ENCODE assay signal across 7 mouse cellular contexts in genomic region chr15:88774630-88775029, GRCm38 (mm10). TPM values are rescaled to one million over a fixed set of nuclear protein-coding genes. Genes with fewer than 3 reads are reported as not detected.
DNase-seq lines count a peak whose midpoint lies in the region; ATAC-seq and TF ChIP-seq lines count a peak whose summit lies in the region.
"Not testable (repeated sequence)": the region's sequence is repeated elsewhere in the genome, so short reads cannot be mapped to it uniquely, and the experiment has no call there.

No protein-coding gene starts in this region.

- peak; percentile 37 for TF ChIP-seq CTCF in Patski (IDR thresholded peaks at IDR 0.05)
- peak; percentile 44 for TF ChIP-seq CTCF in heart, adult 2 months (IDR thresholded peaks at IDR 0.05)
- peak; percentile 55 for TF ChIP-seq CTCF in layer of hippocampus, adult 2 months (conservative IDR thresholded peaks at IDR 0.05)
- TF ChIP-seq CTCF in liver, embryonic 14.5 days (IDR thresholded peaks at IDR 0.05; ENCODE audit: low read depth), result peak; percentile 27; the same call in 1 of the 2 replicates
- TF ChIP-seq CTCF in stomach, postnatal 0 days (IDR thresholded peaks at IDR 0.05; ENCODE audit: low read depth), result peak; percentile 14; the same call in 1 of the 2 replicates

- not testable (repeated sequence) for TF ChIP-seq EP300 in heart, adult 2 months (IDR thresholded peaks at IDR 0.05; ENCODE audit: insufficient read depth, low read depth, low read length); liver, embryonic 14.5 days (IDR thresholded peaks at IDR 0.05; ENCODE audit: low read depth); stomach, postnatal 0 days (optimal IDR thresholded peaks at IDR 0.05)

- WGBS in heart, adult 2 months, result 90% methylated on average over 5 of the region's 5 CpGs
- WGBS in liver, embryonic 14.5 days (ENCODE audit: insufficient replicate concordance), result 80% methylated on average over 5 of the region's 5 CpGs
- 93% methylated on average over 5 of the region's 5 CpGs for WGBS in midbrain, embryonic 11.5 days
- 98% methylated on average over 4 of the region's 5 CpGs for WGBS in stomach, postnatal 0 days

- H3K79me2 ChIP-seq in heart, adult 2 months (replicated peaks; ENCODE audit: control insufficient read depth, insufficient read depth, low read length), result not testable (repeated sequence)

- intact Hi-C loops in heart, adult 2 months (cut with DNase I), result not testable (repeated sequence)

- CTCF ChIA-PET in Patski (lab: Charles Lee), result interaction anchor here (0.8 kb wide), 1 partner anchor 22 kb away, joined by 3 read pairs; no protein-coding TSS in a partner anchor

- in situ Hi-C loops in ES-E14 (cut with MboI; ENCODE audit: low sequenced_read_pairs in 2 of 2, unreplicated experiment in 2 of 2); Patski (cut with MboI; ENCODE audit: low pct_unique_long_range_greater_than_20kb): not testable (repeated sequence)

- not testable (repeated sequence) for H3K4me3 ChIP-seq in ES-E14 (ENCODE audit: insufficient read depth in 1 of 2, low read depth in 1 of 2, low read length in 2 of 2, poor library complexity in 1 of 2, severe bottlenecking in 1 of 2); heart, adult 2 months; layer of hippocampus, adult 2 months; liver, embryonic 14.5 days (ENCODE audit: insufficient read depth in 1 of 2, low read depth in 2 of 2, low read length in 2 of 2); midbrain, embryonic 11.5 days (ENCODE audit: low read depth, low read length); stomach, postnatal 0 days (ENCODE audit: low read depth, low read length)

- not testable (repeated sequence) for DNase-seq in ES-E14 (ENCODE audit: low read depth, low spot score); Patski (ENCODE audit: low read depth, low spot score); heart, adult 2 months; layer of hippocampus, adult 2 months (ENCODE audit: low spot score in 2 of 2); liver, embryonic 14.5 days (ENCODE audit: low read depth in 3 of 3, low spot score in 3 of 3); stomach, postnatal 0 days (ENCODE audit: low spot score)
- peak; percentile 41 for DNase-seq in midbrain, embryonic 11.5 days (ENCODE audit: low spot score, missing footprints)

- H3K9ac ChIP-seq in ES-E14 (ENCODE audit: insufficient read depth, low read depth, low read length, poor library complexity, severe bottlenecking); heart, adult 2 months (ENCODE audit: low read depth, low read length); liver, embryonic 14.5 days (replicated peaks); midbrain, embryonic 11.5 days (ENCODE audit: low read length); stomach, postnatal 0 days (ENCODE audit: low read length): not testable (repeated sequence)

- not testable (repeated sequence) for H3K36me3 ChIP-seq in ES-E14 (ENCODE audit: control insufficient read depth, insufficient read depth, low read length, poor library complexity, severe bottlenecking); heart, adult 2 months (ENCODE audit: control insufficient read depth, insufficient read depth, low read length); stomach, postnatal 0 days (ENCODE audit: control insufficient read depth, insufficient read depth, low read length)
- peaks cover 12% of the 10 kb centered on the region for H3K36me3 ChIP-seq in liver, embryonic 14.5 days (replicated peaks; ENCODE audit: control insufficient read depth, insufficient read depth, low read depth)
- H3K36me3 ChIP-seq in midbrain, embryonic 11.5 days (ENCODE audit: control insufficient read depth, insufficient read depth, low read length), result peaks cover 12% of the 10 kb centered on the region; the same call in 1 of the 2 replicates

- H3K9me3 ChIP-seq in ES-E14 (ENCODE audit: control insufficient read depth, insufficient read depth, low read depth, low read length); liver, embryonic 14.5 days (ENCODE audit: control insufficient read depth, low read length); midbrain, embryonic 11.5 days (ENCODE audit: control insufficient read depth, low read length); stomach, postnatal 0 days (ENCODE audit: control insufficient read depth, low read length): not testable (repeated sequence)

- TF ChIP-seq POLR2A in heart, adult 2 months (IDR thresholded peaks at IDR 0.05; ENCODE audit: insufficient read depth, low read depth, low read length), result not testable (repeated sequence)

- ATAC-seq in Patski; liver, embryonic 14.5 days (ENCODE audit: insufficient read depth); midbrain, embryonic 11.5 days (ENCODE audit: low FRiP score); stomach, postnatal 0 days (ENCODE audit: low FRiP score, low TSS enrichment): not testable (repeated sequence)

- POLR2A ChIA-PET in Patski (lab: Charles Lee), result not testable (repeated sequence)

- H3K27ac ChIP-seq in ES-E14 (ENCODE audit: insufficient read depth, low read depth, low read length, poor library complexity, severe bottlenecking); heart, adult 2 months; layer of hippocampus, adult 2 months; liver, embryonic 14.5 days; midbrain, embryonic 11.5 days (ENCODE audit: low read depth, low read length); stomach, postnatal 0 days (replicated peaks): not testable (repeated sequence)

- not testable (repeated sequence) for H3K27me3 ChIP-seq in Patski; heart, adult 2 months (ENCODE audit: control insufficient read depth, insufficient read depth, low read length); liver, embryonic 14.5 days (ENCODE audit: control insufficient read depth, insufficient read depth, low read length); midbrain, embryonic 11.5 days (ENCODE audit: control insufficient read depth, insufficient read depth, low read length); stomach, postnatal 0 days (ENCODE audit: control insufficient read depth, insufficient read depth, low read length)

- H3K4me1 ChIP-seq in ES-E14 (ENCODE audit: control insufficient read depth in 2 of 2, insufficient read depth in 2 of 2, low read length in 2 of 2, poor library complexity in 1 of 2); heart, adult 2 months (ENCODE audit: control insufficient read depth, insufficient read depth, low read length); liver, embryonic 14.5 days (replicated peaks; ENCODE audit: control insufficient read depth in 2 of 2, insufficient read depth in 2 of 2, low read length in 1 of 2); midbrain, embryonic 11.5 days (ENCODE audit: control insufficient read depth, insufficient read depth, low read length); stomach, postnatal 0 days (replicated peaks; ENCODE audit: control insufficient read depth, insufficient read depth): not testable (repeated sequence)

- not testable (repeated sequence) for H3K4me2 ChIP-seq in liver, embryonic 14.5 days (ENCODE audit: low read depth); midbrain, embryonic 11.5 days; stomach, postnatal 0 days (replicated peaks; ENCODE audit: low read depth)

RNA-seq across cellular contexts. Expression of gene Zbed4, which starts 23.2 kb away (rescaled TPM):
- 32.9 and 43.6 TPM in 2 replicates for total RNA-seq in ES-E14 (2012; rRNA removed)
- polyA plus RNA-seq in Patski (2021), result 10.4 TPM
- 1 to 10 TPM; 8.2 to 9.1 TPM for total RNA-seq in heart, adult 2 months (2021)
- 3.3 and 6.0 TPM in 2 replicates for polyA plus RNA-seq in heart, adult 2 months (2012; rRNA removed)
- total RNA-seq in layer of hippocampus, adult 2 months (2021), result 1 to 10 TPM; 9.1 to 9.4 TPM
- 5.9 and 8.0 TPM in 2 replicates for polyA plus RNA-seq in liver, embryonic 14.5 days (2012; rRNA removed)
- 11.4 and 11.5 TPM in 2 replicates for polyA plus RNA-seq in liver, embryonic 14.5 days (2014; fragmentation: Nextera tagmentation; extraction: Ambion mirVana)
- 42.5 and 45.6 TPM in 2 replicates for polyA plus RNA-seq in midbrain, embryonic 11.5 days (2014; fragmentation: Nextera tagmentation; extraction: Ambion mirVana)
- polyA plus RNA-seq in stomach, postnatal 0 days (2015; fragmentation: Nextera tagmentation; extraction: Ambion mirVana), result 3.7 and 3.9 TPM in 2 replicates

RNA-seq across cellular contexts. Expression of gene Brd1, which starts 40.6 kb away (rescaled TPM):
- total RNA-seq in ES-E14 (2012; rRNA removed), result 52.0 and 54.2 TPM in 2 replicates
- 41.7 TPM for polyA plus RNA-seq in Patski (2021)
- 10 to 100 TPM; 28.7 to 31.0 TPM for total RNA-seq in heart, adult 2 months (2021)
- 7.7 and 9.1 TPM in 2 replicates for polyA plus RNA-seq in heart, adult 2 months (2012; rRNA removed)
- 10 to 100 TPM; 52.5 to 60.6 TPM for total RNA-seq in layer of hippocampus, adult 2 months (2021)
- 4.1 and 6.1 TPM in 2 replicates for polyA plus RNA-seq in liver, embryonic 14.5 days (2012; rRNA removed)
- polyA plus RNA-seq in liver, embryonic 14.5 days (2014; fragmentation: Nextera tagmentation; extraction: Ambion mirVana), result 5.5 and 7.1 TPM in 2 replicates
- 25.9 and 27.6 TPM in 2 replicates for polyA plus RNA-seq in midbrain, embryonic 11.5 days (2014; fragmentation: Nextera tagmentation; extraction: Ambion mirVana)
- 10.4 and 10.8 TPM in 2 replicates for polyA plus RNA-seq in stomach, postnatal 0 days (2015; fragmentation: Nextera tagmentation; extraction: Ambion mirVana)

RNA-seq across cellular contexts. Expression of gene Alg12, which starts 44.5 kb away (rescaled TPM):
- total RNA-seq in ES-E14 (2012; rRNA removed), result 17.0 and 17.8 TPM in 2 replicates
- polyA plus RNA-seq in Patski (2021), result 20.5 TPM
- 1 to 10 TPM; 7.2 to 8.7 TPM for total RNA-seq in heart, adult 2 months (2021)
- 11.0 and 17.5 TPM in 2 replicates for polyA plus RNA-seq in heart, adult 2 months (2012; rRNA removed)
- 10 to 100 TPM; 10.1 to 13.3 TPM for total RNA-seq in layer of hippocampus, adult 2 months (2021)
- polyA plus RNA-seq in liver, embryonic 14.5 days (2012; rRNA removed), result 4.9 and 5.2 TPM in 2 replicates
- 4.9 and 5.9 TPM in 2 replicates for polyA plus RNA-seq in liver, embryonic 14.5 days (2014; fragmentation: Nextera tagmentation; extraction: Ambion mirVana)
- 10.8 and 11.0 TPM in 2 replicates for polyA plus RNA-seq in midbrain, embryonic 11.5 days (2014; fragmentation: Nextera tagmentation; extraction: Ambion mirVana)
- 8.2 and 9.3 TPM in 2 replicates for polyA plus RNA-seq in stomach, postnatal 0 days (2015; fragmentation: Nextera tagmentation; extraction: Ambion mirVana)

RNA-seq across cellular contexts. Expression of gene Creld2, which starts 44.8 kb away (rescaled TPM):
- total RNA-seq in ES-E14 (2012; rRNA removed), result 324 and 328 TPM in 2 replicates
- 90.6 TPM for polyA plus RNA-seq in Patski (2021)
- 10 to 100 TPM; 23.6 to 24.7 TPM for total RNA-seq in heart, adult 2 months (2021)
- 13.6 and 19.9 TPM in 2 replicates for polyA plus RNA-seq in heart, adult 2 months (2012; rRNA removed)
- 10 to 100 TPM; 21.4 to 26.5 TPM for total RNA-seq in layer of hippocampus, adult 2 months (2021)
- 16.2 and 25.4 TPM in 2 replicates for polyA plus RNA-seq in liver, embryonic 14.5 days (2012; rRNA removed)
- 34.1 and 38.6 TPM in 2 replicates for polyA plus RNA-seq in liver, embryonic 14.5 days (2014; fragmentation: Nextera tagmentation; extraction: Ambion mirVana)
- 72.5 and 81.7 TPM in 2 replicates for polyA plus RNA-seq in midbrain, embryonic 11.5 days (2014; fragmentation: Nextera tagmentation; extraction: Ambion mirVana)
- 89.3 and 93.2 TPM in 2 replicates for polyA plus RNA-seq in stomach, postnatal 0 days (2015; fragmentation: Nextera tagmentation; extraction: Ambion mirVana)
